Mouse (Mus musculus): ENCODE data around the gene Slc5a1. TPM values are rescaled to one million over a fixed set of nuclear protein-coding genes. Genes with fewer than 3 reads are reported as not detected.

Gene Slc5a1
- 1 to 10 TPM in 1 of 2 experiments, under 1 TPM in 1; 0.17 to 3.3 TPM for total RNA-seq (2021)
- long read RNA-seq, experiment 1: 0 reads
- long read RNA-seq, experiment 2, full-length matches to known transcripts: 4 of 8 reads
- long read RNA-seq, experiment 2, partial matches to known transcripts: 2 of 8 reads
- long read RNA-seq, experiment 2, other reads (novel, unspliced or antisense): 2 of 8 reads

- DNase-seq (ENCODE audit: low spot score in 2 of 2): no peak
Measured at GRCm38 (mm10) chr5:33104025-33104481, at the start of gene Slc5a1. TSS of gene Slc5a1 (plus strand) at chr5:33104219.

- DNase-seq (ENCODE audit: low spot score in 2 of 2): no peak
Measured at GRCm38 (mm10) chr5:33056126-33056765, 47.8 kb upstream of the Slc5a1 start.

GRCm38 (mm10) chr5:33070071-33070470 is 33.9 kb upstream of the Slc5a1 start:
- no peak for DNase-seq (ENCODE audit: low spot score in 2 of 2)

- DNase-seq (ENCODE audit: low spot score in 2 of 2): no peak
Measured at GRCm38 (mm10) chr5:33076490-33077191, 27.4 kb upstream of the Slc5a1 start.

GRCm38 (mm10) chr5:33082896-33083295 is 21.1 kb upstream of the Slc5a1 start:
- no peak for DNase-seq (ENCODE audit: low spot score in 2 of 2)

GRCm38 (mm10) chr5:33084599-33084998 is 19.4 kb upstream of the Slc5a1 start:
- DNase-seq (ENCODE audit: low spot score in 2 of 2): no peak

- no peak for DNase-seq (ENCODE audit: low spot score in 2 of 2)
Measured at GRCm38 (mm10) chr5:33091342-33091741, 12.7 kb upstream of the Slc5a1 start.

GRCm38 (mm10) chr5:33095315-33095714 is 8.7 kb upstream of the Slc5a1 start:
- DNase-seq (ENCODE audit: low spot score in 2 of 2): no peak

- DNase-seq (ENCODE audit: low spot score in 2 of 2): no peak
Measured at GRCm38 (mm10) chr5:33102369-33103055, 1.5 kb upstream of the Slc5a1 start.

GRCm38 (mm10) chr5:33104876-33105275 is 857 bp downstream of the Slc5a1 start:
- DNase-seq (ENCODE audit: low spot score in 2 of 2): no peak

GRCm38 (mm10) chr5:33105660-33106059 is 1.6 kb downstream of the Slc5a1 start:
- DNase-seq (ENCODE audit: low spot score in 2 of 2): no peak

GRCm38 (mm10) chr5:33107056-33107455 is 3.0 kb downstream of the Slc5a1 start:
- DNase-seq (ENCODE audit: low spot score in 2 of 2): no peak

- DNase-seq (ENCODE audit: low spot score in 2 of 2): no peak
Measured at GRCm38 (mm10) chr5:33107778-33108405, 3.9 kb downstream of the Slc5a1 start.

- DNase-seq (ENCODE audit: low spot score in 2 of 2): no peak
Measured at GRCm38 (mm10) chr5:33121871-33122315, 17.9 kb downstream of the Slc5a1 start.

GRCm38 (mm10) chr5:33123658-33124057 is 19.6 kb downstream of the Slc5a1 start:
- no peak for DNase-seq (ENCODE audit: low spot score in 2 of 2)

- DNase-seq (ENCODE audit: low spot score in 2 of 2): no peak
Measured at GRCm38 (mm10) chr5:33125318-33125717, 21.3 kb downstream of the Slc5a1 start.

- DNase-seq (ENCODE audit: low spot score in 2 of 2): no peak
Measured at GRCm38 (mm10) chr5:33134132-33134531, 30.1 kb downstream of the Slc5a1 start.

- no peak for DNase-seq (ENCODE audit: low spot score in 2 of 2)
Measured at GRCm38 (mm10) chr5:33135611-33136010, 31.6 kb downstream of the Slc5a1 start.

GRCm38 (mm10) chr5:33142790-33143455 is 38.9 kb downstream of the Slc5a1 start:
- no peak for DNase-seq (ENCODE audit: low spot score in 2 of 2)

- DNase-seq (ENCODE audit: low spot score in 2 of 2): no peak
Measured at GRCm38 (mm10) chr5:33144025-33144424, 40.0 kb downstream of the Slc5a1 start.

GRCm38 (mm10) chr5:33146837-33147236 is 42.8 kb downstream of the Slc5a1 start:
- no peak for DNase-seq (ENCODE audit: low spot score in 2 of 2)
